Mouse (Mus musculus) CH12.LX (cell line): ENCODE measurements at regions not wholly inside any gene's neighbourhood (a gene's known extent, or its start where the extent isn't known, plus 50 kb on each side); places are given as distances from the start of the nearest gene placed in this dataset.
A peak's percentile ranks its signal among the peaks of the same experiment; 100 is the strongest.

Source experiments
- CHD1 ChIP-seq: IDR thresholded peaks from 2 replicates; pipeline ENCODE4 v1.6.1; 2012; ENCODE audit warnings: low read depth, low read length, improper control_type of control experiment, inconsistent platforms
- CTCF ChIP-seq, 2 experiments: IDR thresholded peaks in 1 of 2; conservative IDR thresholded peaks in 1 of 2; 2 replicates each; pipeline ENCODE4 v1.5.1; 2011 to 2012; ENCODE audit warnings: low read depth in 2 of 2, low read length in 2 of 2, improper control_type of control experiment in 1 of 2, inconsistent platforms in 1 of 2, mild to moderate bottlenecking in 1 of 2, moderate library complexity in 1 of 2
- EP300 ChIP-seq: IDR thresholded peaks from 2 replicates; pipeline ENCODE4 v1.6.1; 2011; ENCODE audit warnings: low read length, improper control_type of control experiment
- MAFK ChIP-seq: IDR thresholded peaks from 2 replicates; pipeline ENCODE4 v1.6.1; 2011; ENCODE audit warnings: low read length, improper control_type of control experiment; ENCODE audit not compliant: insufficient replicate concordance
- MXI1 ChIP-seq: IDR thresholded peaks from 2 replicates; pipeline ENCODE4 v1.6.1; 2011; ENCODE audit warnings: mild to moderate bottlenecking, low read depth, low read length, improper control_type of control experiment
- NRF1 ChIP-seq: IDR thresholded peaks from 2 replicates; pipeline ENCODE4 v1.6.1; 2014; ENCODE audit warnings: low read depth, mild to moderate bottlenecking, inconsistent platforms, low read length, improper control_type of control experiment, moderate library complexity
- POLR2A ChIP-seq: IDR thresholded peaks from 2 replicates; pipeline ENCODE4 v1.6.1; 2011; ENCODE audit warnings: low read depth, mild to moderate bottlenecking, improper control_type of control experiment, low read length
- POLR2AphosphoS2 ChIP-seq: IDR thresholded peaks from 2 replicates; pipeline ENCODE4 v1.6.1; 2011; ENCODE audit warnings: low read depth, low read length, improper control_type of control experiment
- RCOR1 ChIP-seq: conservative IDR thresholded peaks from 2 replicates; pipeline ENCODE4 v1.6.1; 2012; ENCODE audit warnings: low read depth, mild to moderate bottlenecking, inconsistent platforms, low read length, improper control_type of control experiment
- USF2 ChIP-seq: conservative IDR thresholded peaks from 2 replicates; pipeline ENCODE4 v1.6.1; 2011; ENCODE audit warnings: low read depth, low read length, improper control_type of control experiment

- peak in 1 of 2 experiments; percentile 41; a peak in 2 of 4 replicates for TF ChIP-seq CTCF (conservative IDR thresholded peaks at IDR 0.05 in 1 of 2, IDR thresholded peaks at IDR 0.05 in 1 of 2; ENCODE audit: low read depth in 2 of 2, low read length in 2 of 2)
- TF ChIP-seq MXI1: no peak
- TF ChIP-seq EP300: no peak
- TF ChIP-seq MAFK: no peak
- TF ChIP-seq NRF1: no peak
- TF ChIP-seq POLR2AphosphoS2: no peak
- no peak for TF ChIP-seq RCOR1
- no peak for TF ChIP-seq USF2
- TF ChIP-seq CHD1: no peak
- TF ChIP-seq POLR2A: no peak
These were observed 366.5 kb downstream of the Sqor start for GRCm38 (mm10) chr2:123131496-123131895.
